Mouse (Mus musculus) layer of hippocampus, postnatal 10 days (tissue): ENCODE measurements at regions not wholly inside any gene's neighbourhood (a gene's known extent, or its start where the extent isn't known, plus 50 kb on each side); places are given as distances from the start of the nearest gene placed in this dataset.

ENCODE experiments used
- DNase-seq, 2 experiments: peaks; one replicate each; pipeline ENCODE4 v3.0.0; 2021; ENCODE audit warnings: low spot score in 2 of 2

- DNase-seq: peak; percentile 16 to 39
Observed at GRCm38 (mm10) chr6:11404101-11404500, 503.2 kb downstream of the Ndufa4 start.

GRCm38 (mm10) chr6:11359088-11359487, 548.2 kb downstream of the Ndufa4 start:
- no peak for DNase-seq

GRCm38 (mm10) chr6:11353599-11353998, 553.7 kb downstream of the Ndufa4 start:
- no peak for DNase-seq

- no peak for DNase-seq
Observed at GRCm38 (mm10) chr6:11334137-11334536, 573.2 kb downstream of the Ndufa4 start.

- no peak for DNase-seq
Observed at GRCm38 (mm10) chr6:11313744-11314143, 593.6 kb downstream of the Ndufa4 start.

GRCm38 (mm10) chr6:11305979-11306534, 601.2 kb downstream of the Ndufa4 start:
- DNase-seq: no peak

GRCm38 (mm10) chr6:11283990-11284389, 623.3 kb downstream of the Ndufa4 start:
- DNase-seq: peak; percentile 25 to 44

GRCm38 (mm10) chr6:11275214-11275613, 632.1 kb downstream of the Ndufa4 start:
- no peak for DNase-seq
